In the genomic region with DNA sequence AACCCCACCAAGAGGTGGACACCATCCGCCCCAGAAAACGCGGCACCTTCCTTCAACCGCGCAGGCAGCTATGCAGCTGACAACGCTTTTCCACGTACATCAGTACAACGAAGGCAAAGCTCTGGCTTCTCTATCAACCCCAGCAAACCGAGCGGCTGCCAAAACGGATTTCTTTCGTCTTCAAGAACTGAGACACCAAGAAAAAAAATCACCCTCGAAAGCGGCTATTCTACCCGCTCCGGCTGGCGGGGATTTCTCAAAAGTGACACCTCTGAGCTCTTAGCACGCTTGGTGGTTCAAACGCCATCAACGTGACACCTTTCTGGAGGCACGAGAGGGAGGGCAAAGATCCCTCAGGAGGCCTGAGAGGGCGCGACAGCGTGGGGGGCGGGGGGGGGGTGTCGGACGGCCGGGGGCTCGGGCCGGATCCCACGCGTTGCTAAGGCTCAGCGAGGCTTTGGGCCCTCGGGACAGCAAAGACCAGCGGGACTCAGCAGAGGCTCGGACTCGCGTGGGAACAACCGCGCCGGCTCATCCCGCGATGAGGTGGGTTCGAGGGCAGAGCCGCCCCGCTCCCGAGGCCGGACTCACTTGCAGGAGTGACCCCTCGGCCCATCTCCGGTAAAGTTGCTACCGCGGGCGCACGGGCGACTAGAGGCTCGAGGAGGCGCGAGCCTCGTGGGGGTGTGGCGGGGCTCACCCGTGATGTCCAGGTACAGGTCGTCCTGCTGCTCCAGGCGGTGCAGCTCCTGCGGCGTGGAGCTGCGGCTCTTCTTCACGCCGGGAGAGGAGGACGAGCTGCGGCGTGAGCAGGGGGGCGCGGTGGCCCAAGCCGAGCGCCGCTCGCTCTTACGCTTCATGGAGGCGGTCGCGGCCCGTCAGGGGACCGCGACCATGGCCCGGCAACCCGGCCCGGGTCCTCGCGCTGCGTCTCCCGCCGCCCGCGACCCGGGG, we compare ENCODE assay signal across 8 mouse cellular contexts. TPM values are rescaled to one million over a fixed set of nuclear protein-coding genes. Genes with fewer than 3 reads are reported as not detected.
A peak's percentile ranks its signal among the peaks of the same experiment; 100 is the strongest.
DNase-seq lines count a peak whose midpoint lies in the region; ATAC-seq and TF ChIP-seq lines count a peak whose summit lies in the region.

No protein-coding gene starts in this region.

- TF ChIP-seq POLR2A in spleen, adult 2 months (IDR thresholded peaks at IDR 0.05; ENCODE audit: low read depth, low read length): no peak
- TF ChIP-seq POLR2A in bone marrow, adult 2 months (IDR thresholded peaks at IDR 0.05; ENCODE audit: borderline replicate concordance, control insufficient read depth, low read depth, low read length): 0 out of 2 replicates have a peak, but pooled peaks have one; percentile 9

- DNase-seq in spleen, adult 2 months (ENCODE audit: low read depth in 1 of 2, low spot score in 2 of 2): peak; percentile 8 to 14
- DNase-seq in spleen, adult 12 weeks (ENCODE audit: low spot score): no peak
- peak; percentile 11 for DNase-seq in retina, postnatal 7 days (ENCODE audit: low read depth, low spot score)
- DNase-seq in adipocyte (ENCODE audit: low spot score): no peak

- peak overlapping the region; percentile 52 for H3K9ac ChIP-seq in forebrain, embryonic 15.5 days (replicated peaks)
- peak overlapping the region; percentile 79 for H3K9ac ChIP-seq in intestine, embryonic 16.5 days (ENCODE audit: low read depth, low read length)
- peak overlapping the region; percentile 65 for H3K9ac ChIP-seq in lung, embryonic 15.5 days

- H3K4me3 ChIP-seq in spleen, adult 2 months (ENCODE audit: extremely low read depth, insufficient read depth, insufficient read length): peak overlapping the region; percentile 61
- peak overlapping the region; percentile 43 for H3K4me3 ChIP-seq in bone marrow, adult 2 months (replicated peaks; ENCODE audit: control insufficient read depth, low read depth, low read length)
- peak overlapping the region; percentile 79 for H3K4me3 ChIP-seq in forebrain, embryonic 15.5 days
- H3K4me3 ChIP-seq in intestine, embryonic 16.5 days (ENCODE audit: low read length): peak overlapping the region; percentile 87
- H3K4me3 ChIP-seq in lung, embryonic 15.5 days: peak overlapping the region; percentile 81

- ATAC-seq in forebrain, embryonic 15.5 days (replicated peaks): peak; percentile 72
- ATAC-seq in intestine, embryonic 16.5 days: peak; percentile 74
- ATAC-seq in lung, embryonic 15.5 days (ENCODE audit: borderline replicate concordance, extremely low read depth, low FRiP score, low TSS enrichment): peak; percentile 76

- H3K4me1 ChIP-seq in spleen, adult 2 months (ENCODE audit: control insufficient read depth, insufficient read depth, insufficient read length): peaks cover 9% of the 10 kb centered on the region
- no peaks in the 10 kb centered on the region; the same call in 1 of the 2 replicates for H3K4me1 ChIP-seq in bone marrow, adult 2 months (ENCODE audit: control insufficient read depth, insufficient read depth, low read length)
- H3K4me1 ChIP-seq in forebrain, embryonic 15.5 days: peaks cover 19% of the 10 kb centered on the region
- 0 out of 2 replicates have a peak, but pooled peaks cover 4% of the 10 kb centered on the region for H3K4me1 ChIP-seq in intestine, embryonic 16.5 days (ENCODE audit: control insufficient read depth, insufficient read depth, low read length)
- peaks cover 25% of the 10 kb centered on the region for H3K4me1 ChIP-seq in lung, embryonic 15.5 days

- H3K36me3 ChIP-seq in spleen, adult 2 months (ENCODE audit: control insufficient read depth, insufficient read depth, low read length): no peaks in the 10 kb centered on the region
- H3K36me3 ChIP-seq in forebrain, embryonic 15.5 days: no peaks in the 10 kb centered on the region
- no peaks in the 10 kb centered on the region for H3K36me3 ChIP-seq in intestine, embryonic 16.5 days (ENCODE audit: control insufficient read depth, insufficient read depth, low read length)
- no peaks in the 10 kb centered on the region for H3K36me3 ChIP-seq in lung, embryonic 15.5 days

- no peak for TF ChIP-seq CTCF in spleen, adult 2 months (IDR thresholded peaks at IDR 0.05; ENCODE audit: extremely low read depth, insufficient read depth, insufficient read length, insufficient replicate concordance)
- no peak for TF ChIP-seq CTCF in bone marrow, adult 2 months (IDR thresholded peaks at IDR 0.05; ENCODE audit: control insufficient read depth, insufficient read depth, low read length)

- 1% methylated on average over 95 of the region's 95 CpGs for WGBS in spleen, adult 2 months
- WGBS in bone marrow, adult 2 months: 1% methylated on average over 95 of the region's 95 CpGs
- WGBS in forebrain, embryonic 15.5 days: under 1% methylated on average over 95 of the region's 95 CpGs
- under 1% methylated on average over 85 of the region's 95 CpGs for WGBS in intestine, embryonic 16.5 days
- WGBS in lung, embryonic 15.5 days: under 1% methylated on average over 94 of the region's 95 CpGs

- peak overlapping the region; percentile 99 for H3K4me2 ChIP-seq in forebrain, embryonic 15.5 days (replicated peaks)
- H3K4me2 ChIP-seq in intestine, embryonic 16.5 days (ENCODE audit: low read depth, low read length): peak overlapping the region; percentile 100
- peak overlapping the region; percentile 100 for H3K4me2 ChIP-seq in lung, embryonic 15.5 days

- no peak overlapping the region for H3K27ac ChIP-seq in spleen, adult 2 months (ENCODE audit: insufficient read depth, low read length)
- no peak overlapping the region for H3K27ac ChIP-seq in bone marrow, adult 2 months (ENCODE audit: control insufficient read depth, insufficient read depth, low read depth, low read length, poor library complexity)
- no peak overlapping the region for H3K27ac ChIP-seq in forebrain, embryonic 15.5 days (replicated peaks)
- H3K27ac ChIP-seq in intestine, embryonic 16.5 days (ENCODE audit: low read length): no peak overlapping the region
- H3K27ac ChIP-seq in lung, embryonic 15.5 days: no peak overlapping the region

- H3K27me3 ChIP-seq in spleen, adult 2 months (ENCODE audit: control insufficient read depth, insufficient read depth, low read length): peaks cover 18% of the 10 kb centered on the region
- H3K27me3 ChIP-seq in forebrain, embryonic 15.5 days: peaks cover 19% of the 10 kb centered on the region
- H3K27me3 ChIP-seq in intestine, embryonic 16.5 days (replicated peaks; ENCODE audit: control insufficient read depth, insufficient read depth, low read length): no peaks in the 10 kb centered on the region
- peaks cover 4% of the 10 kb centered on the region; the same call in 1 of the 2 replicates for H3K27me3 ChIP-seq in lung, embryonic 15.5 days

- no peaks in the 10 kb centered on the region for H3K9me3 ChIP-seq in forebrain, embryonic 15.5 days
- H3K9me3 ChIP-seq in intestine, embryonic 16.5 days (ENCODE audit: control insufficient read depth, low read length): no peaks in the 10 kb centered on the region
- H3K9me3 ChIP-seq in lung, embryonic 15.5 days: no peaks in the 10 kb centered on the region

RNA-seq across cellular contexts. Expression of gene Cdc14b, which starts 0.9 kb away (rescaled TPM):
- polyA plus RNA-seq in spleen, adult 2 months (2012; rRNA removed): 1.5 and 1.8 TPM in 2 replicates
- polyA plus RNA-seq in bone marrow, adult 2 months (2011; ENCODE audit: insufficient read depth, insufficient read length, low replicate concordance, missing spikeins): 0.42 and 1.7 TPM in 2 replicates
- polyA plus RNA-seq in forebrain, embryonic 15.5 days (2015; fragmentation: Nextera tagmentation; extraction: Ambion mirVana): 2.8 and 3.0 TPM in 2 replicates
- polyA plus RNA-seq in intestine, embryonic 16.5 days (2015; fragmentation: Nextera tagmentation; extraction: Ambion mirVana): 22.5 and 27.1 TPM in 2 replicates
- 12.4 and 13.5 TPM in 2 replicates for polyA plus RNA-seq in lung, embryonic 15.5 days (2015; fragmentation: Nextera tagmentation; extraction: Ambion mirVana)

RNA-seq across cellular contexts. Expression of gene Aaed1, which starts 38.3 kb away (rescaled TPM):
- polyA plus RNA-seq in spleen, adult 2 months (2012; rRNA removed): 4.7 and 4.9 TPM in 2 replicates
- 6.7 and 11.1 TPM in 2 replicates for polyA plus RNA-seq in bone marrow, adult 2 months (2011; ENCODE audit: insufficient read depth, insufficient read length, low replicate concordance, missing spikeins)
- polyA plus RNA-seq in forebrain, embryonic 15.5 days (2015; fragmentation: Nextera tagmentation; extraction: Ambion mirVana): 10.2 and 10.3 TPM in 2 replicates
- polyA plus RNA-seq in intestine, embryonic 16.5 days (2015; fragmentation: Nextera tagmentation; extraction: Ambion mirVana): 35.4 and 37.3 TPM in 2 replicates
- 56.5 and 60.2 TPM in 2 replicates for polyA plus RNA-seq in lung, embryonic 15.5 days (2015; fragmentation: Nextera tagmentation; extraction: Ambion mirVana)

Comparison
In these comparisons a context has a peak if more than half of its experiments do, and no peak if none do; other contexts are left out.
1. DNase-seq: peak in spleen, adult 2 months (2 of 2) and retina, postnatal 7 days (single experiment); none in spleen, adult 12 weeks (single experiment) and adipocyte (single experiment).
2. Peak in every context shown above with its lines, with median percentiles within 50 percentile points of each other: H3K4me3 ChIP-seq, ATAC-seq, H3K4me2 ChIP-seq and H3K9ac ChIP-seq.